Mouse (Mus musculus) ES-Bruce4 (cell line): ENCODE data around the gene Nanp.

Experiments
- CTCF ChIP-seq: IDR thresholded peaks from one replicate; pipeline ENCODE4 v1.8.1; 2011; ENCODE audit warnings: low read depth, low read length
- EP300 ChIP-seq: IDR thresholded peaks from 2 replicates; pipeline ENCODE4 v1.6.1; 2011; ENCODE audit warnings: low read depth, low read length; ENCODE audit not compliant: insufficient read depth
- POLR2A ChIP-seq: IDR thresholded peaks from one replicate; pipeline ENCODE4 v1.8.1; 2011; ENCODE audit warnings: low read length; ENCODE audit not compliant: insufficient read depth

GRCm38 (mm10) chr2:151036721-151037120 lies 2.5 kb downstream of the Nanp start:
- no peak for TF ChIP-seq POLR2A
- TF ChIP-seq CTCF = no peak
- no peak for TF ChIP-seq EP300
